Mouse (Mus musculus) thymus, adult 2 months (tissue): ENCODE measurements around the gene Aarsd1.

Experiments
- CTCF ChIP-seq: fragments of 200-500 bp; IDR thresholded peaks from 2 replicates; pipeline ENCODE4 v1.5.1; 2012; ENCODE audit warnings: mild to moderate bottlenecking, control low read depth, low read length, moderate library complexity, borderline replicate concordance; ENCODE audit not compliant: control insufficient read depth, poor library complexity, insufficient read depth; ENCODE audit errors: extremely low read depth
- POLR2A ChIP-seq: fragments of 200-500 bp; IDR thresholded peaks from 2 replicates; pipeline ENCODE4 v1.6.1; 2012; ENCODE audit warnings: mild to moderate bottlenecking, low read length, control low read depth, moderate library complexity; ENCODE audit not compliant: control insufficient read depth, poor library complexity, insufficient read depth; ENCODE audit errors: extremely low read depth

DNA sequence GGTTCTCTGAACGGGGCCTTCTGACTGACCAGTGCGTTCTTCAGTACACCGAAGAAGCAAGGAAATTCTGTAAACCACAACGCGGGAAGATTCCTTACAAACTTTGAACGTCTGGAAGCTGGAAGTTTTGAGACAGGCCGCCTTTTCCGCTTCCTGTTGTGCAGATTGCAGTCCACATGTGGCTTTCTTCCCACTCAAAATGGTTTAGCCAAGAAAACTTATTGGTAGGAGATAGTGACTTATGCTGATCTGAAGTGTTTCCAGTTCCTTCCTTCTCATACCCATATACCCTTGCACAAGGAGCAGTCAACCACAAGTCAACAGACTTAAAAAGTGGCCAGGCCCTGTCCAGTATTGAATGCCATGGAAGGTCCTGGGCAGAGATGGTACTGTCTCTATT is 8.8 kb upstream of the Aarsd1 start:
- TF ChIP-seq CTCF (no peak), POLR2A (no peak)
